Mouse (Mus musculus) T-helper 1 cell (primary cell): ENCODE data around the gene Taf3.

Experiments used
- in situ Hi-C: fragments of 300-600 bp; cut with MboI, MseI; formaldehyde crosslinking; loops from one replicate; pipeline ENCODE4 v1.15.1; 2025; ENCODE audit warnings: high pct_unique_total_duplicates

The Taf3 gene

GRCm38 (mm10) chr2:9961708-9962107, 86.7 kb downstream of the Taf3 start:
- in situ Hi-C loops, result no loop called here

GRCm38 (mm10) chr2:9958011-9958410, 90.4 kb downstream of the Taf3 start:
- in situ Hi-C loops, result no loop called here

- in situ Hi-C loops, result no loop called here
Measured at GRCm38 (mm10) chr2:9956546-9956945, 91.8 kb downstream of the Taf3 start.

- in situ Hi-C loops, result no loop called here
Measured at GRCm38 (mm10) chr2:9955576-9956535, 92.5 kb downstream of the Taf3 start.

- in situ Hi-C loops, result no loop called here
Measured at GRCm38 (mm10) chr2:9946739-9947138, 101.7 kb downstream of the Taf3 start.

- in situ Hi-C loops, result no loop called here
Measured at GRCm38 (mm10) chr2:9945611-9946010, 102.8 kb downstream of the Taf3 start.

- in situ Hi-C loops, result no loop called here
Measured at GRCm38 (mm10) chr2:9943011-9943410, 105.4 kb downstream of the Taf3 start.

- in situ Hi-C loops, result no loop called here
Measured at GRCm38 (mm10) chr2:9939250-9939649, 109.1 kb downstream of the Taf3 start.

- in situ Hi-C loops, result no loop called here
Measured at GRCm38 (mm10) chr2:9935965-9936364, 112.4 kb downstream of the Taf3 start.

GRCm38 (mm10) chr2:9926905-9927283, 121.5 kb downstream of the Taf3 start:
- in situ Hi-C loops, result no loop called here

- in situ Hi-C loops, result no loop called here
Measured at GRCm38 (mm10) chr2:9926194-9926904, 122.0 kb downstream of the Taf3 start.

GRCm38 (mm10) chr2:9918691-9919471, 129.5 kb downstream of the Taf3 start:
- in situ Hi-C loops, result no loop called here

GRCm38 (mm10) chr2:9917602-9918001, 130.8 kb downstream of the Taf3 start:
- in situ Hi-C loops, result no loop called here

GRCm38 (mm10) chr2:9905995-9906394, 142.4 kb downstream of the Taf3 start:
- in situ Hi-C loops, result loop anchor here (5.0 kb wide), 1 partner anchor 111 kb away; no protein-coding TSS in a partner anchor

GRCm38 (mm10) chr2:9903854-9904560, 144.4 kb downstream of the Taf3 start:
- in situ Hi-C loops, result no loop called here

- in situ Hi-C loops, result no loop called here
Measured at GRCm38 (mm10) chr2:9897846-9898245, 150.6 kb downstream of the Taf3 start.

GRCm38 (mm10) chr2:9896097-9896770, 152.2 kb downstream of the Taf3 start:
- in situ Hi-C loops, result no loop called here

- in situ Hi-C loops, result loop anchor here (5.0 kb wide), 2 partner anchors 107 to 1218 kb away; no protein-coding TSS in a partner anchor
Measured at GRCm38 (mm10) chr2:9894836-9895593, 153.4 kb downstream of the Taf3 start.

- in situ Hi-C loops, result loop anchor here (5.0 kb wide), 2 partner anchors 109 to 1216 kb away; no protein-coding TSS in a partner anchor
Measured at GRCm38 (mm10) chr2:9893272-9893953, 155.0 kb downstream of the Taf3 start.
